Mouse (Mus musculus) stomach, embryonic 14.5 days (tissue): ENCODE measurements at regions not wholly inside any gene's neighbourhood (a gene's known extent, or its start where the extent isn't known, plus 50 kb on each side); places are given as distances from the start of the nearest gene placed in this dataset.

Source experiments
- ATAC-seq: fragments of 200-750 bp; cut with Nextera tagmentation; 2 replicates; pipeline ENCODE4 v1.8.0; 2017; ENCODE audit warnings: low read depth, moderate TSS enrichment; ENCODE audit not compliant: insufficient number of reproducible peaks, insufficient read depth, low FRiP score
- H3K27ac ChIP-seq: fragments of 300-500 bp; sonication (generic); 2 replicates; pipeline ENCODE4 v1.5.1; 2014; ENCODE audit warnings: mild to moderate bottlenecking, low read length, moderate library complexity, mixed read lengths
- H3K27me3 ChIP-seq: fragments of 300-500 bp; sonication (generic); 2 replicates; pipeline ENCODE4 v1.6.1; 2014; ENCODE audit warnings: low read length, control low read depth, mixed read lengths; ENCODE audit not compliant: control insufficient read depth, insufficient read depth
- H3K36me3 ChIP-seq: fragments of 300-500 bp; sonication (generic); 2 replicates; pipeline ENCODE4 v1.6.1; 2014; ENCODE audit warnings: mild to moderate bottlenecking, control low read depth, low read length, moderate library complexity, mixed read lengths; ENCODE audit not compliant: control insufficient read depth, insufficient read depth
- H3K4me1 ChIP-seq: fragments of 300-500 bp; sonication (generic); 2 replicates; pipeline ENCODE4 v1.6.1; 2014; ENCODE audit warnings: low read length, control low read depth, mixed read lengths; ENCODE audit not compliant: control insufficient read depth, insufficient read depth
- H3K4me2 ChIP-seq: fragments of 300-500 bp; sonication (generic); replicated peaks from 2 replicates; pipeline ENCODE4 v1.6.1; 2014; ENCODE audit warnings: low read depth, low read length, control low read depth
- H3K4me3 ChIP-seq: fragments of 300-500 bp; sonication (generic); 2 replicates; pipeline ENCODE4 v1.5.1; 2014; ENCODE audit warnings: low read depth, low read length, control low read depth
- H3K9ac ChIP-seq: fragments of 300-500 bp; sonication (generic); replicated peaks from 2 replicates; pipeline ENCODE4 v1.6.1; 2014; ENCODE audit warnings: low read depth, mild to moderate bottlenecking, control low read depth, low read length, moderate library complexity, mixed read lengths
- H3K9me3 ChIP-seq: fragments of 300-500 bp; sonication (generic); 2 replicates; pipeline ENCODE4 v1.6.1; 2016; ENCODE audit warnings: low read depth, low read length, control low read depth; ENCODE audit not compliant: control insufficient read depth
- WGBS: fragments of 180-500 bp; shearing (Covaris S2); extraction: QIAGEN DNeasy Blood & Tissue Kit; methylation state at CpG from one replicate; pipeline ENCODE4 v1.1.7; 2014; 5-methylcytosine and 5-hydroxymethylcytosine counted together

DNA sequence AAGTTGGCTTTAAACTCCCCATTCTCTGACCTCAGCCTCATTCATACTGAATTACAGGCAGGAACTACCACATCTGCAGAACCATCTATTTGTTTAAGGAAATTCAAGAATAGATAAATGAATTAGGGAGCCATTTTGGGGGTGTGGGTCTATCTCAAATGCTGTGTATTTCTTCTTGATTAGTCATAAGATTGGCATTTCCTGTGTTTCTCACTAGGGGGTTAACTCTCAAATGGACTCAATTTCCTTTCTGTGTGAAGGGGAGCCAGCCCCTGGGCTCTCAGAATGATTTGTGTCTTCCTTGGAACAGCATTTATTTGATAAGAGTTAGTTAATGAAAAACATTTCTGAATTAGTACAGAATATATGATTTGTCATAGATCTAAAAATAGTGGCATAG is 196.8 kb upstream of the Nbea start:
- no peaks in the 10 kb centered on the region for H3K9me3 ChIP-seq
- no peak for ATAC-seq

DNA sequence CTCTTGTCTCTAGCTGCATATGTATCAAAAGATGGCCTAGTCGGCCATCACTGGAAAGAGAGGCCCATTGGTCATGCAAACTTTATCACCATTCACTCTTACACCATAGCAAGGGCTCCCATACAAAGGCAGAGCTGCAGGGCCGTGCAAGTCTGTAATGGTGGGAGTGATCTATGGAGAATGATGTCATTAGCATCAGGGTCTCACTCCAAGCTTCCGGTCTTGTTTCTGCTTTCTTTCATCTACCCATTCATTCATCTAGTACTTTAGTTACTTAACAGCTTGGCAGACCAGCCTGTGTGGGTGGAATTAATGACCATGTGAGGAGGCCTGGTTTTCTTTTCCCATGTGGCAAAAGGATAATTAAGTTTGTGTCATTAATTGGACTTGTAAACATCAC is 196.0 kb upstream of the Nbea start:
- H3K4me1 ChIP-seq = no peaks in the 10 kb centered on the region
- H3K9ac ChIP-seq = no peak overlapping the region
- H3K27me3 ChIP-seq = no peaks in the 10 kb centered on the region
- 63% methylated on average over 3 of the region's 3 CpGs for WGBS
- no peak overlapping the region for H3K4me3 ChIP-seq
- H3K27ac ChIP-seq = no peak overlapping the region
- no peaks in the 10 kb centered on the region for H3K9me3 ChIP-seq
- no peak for ATAC-seq
- H3K4me2 ChIP-seq = no peak overlapping the region
- no peaks in the 10 kb centered on the region for H3K36me3 ChIP-seq

More for the DNA sequence above, 196.8 kb upstream of the Nbea start:
- H3K4me1 ChIP-seq = no peaks in the 10 kb centered on the region
- no peak overlapping the region for H3K4me2 ChIP-seq
- no peak overlapping the region for H3K4me3 ChIP-seq
- no peak overlapping the region for H3K9ac ChIP-seq
- no peaks in the 10 kb centered on the region for H3K27me3 ChIP-seq
- no peak overlapping the region for H3K27ac ChIP-seq
- H3K36me3 ChIP-seq = no peaks in the 10 kb centered on the region

GRCm38 (mm10) chr3:56362543-56362942 is 179.0 kb upstream of the Nbea start:
- H3K27ac ChIP-seq = no peak overlapping the region
- 92% methylated on average over 2 of the region's 2 CpGs for WGBS
- H3K4me2 ChIP-seq = no peak overlapping the region
- no peak overlapping the region for H3K9ac ChIP-seq
- ATAC-seq = no peak
- H3K36me3 ChIP-seq = no peaks in the 10 kb centered on the region
- H3K4me3 ChIP-seq = no peak overlapping the region
- no peaks in the 10 kb centered on the region for H3K4me1 ChIP-seq
- no peaks in the 10 kb centered on the region for H3K9me3 ChIP-seq
- H3K27me3 ChIP-seq = no peaks in the 10 kb centered on the region

- Histone ChIP-seq H3K4me3 (no peak overlapping the region), H3K9ac (no peak overlapping the region), H3K4me1 (no peaks in the 10 kb centered on the region), H3K27me3 (no peaks in the 10 kb centered on the region), H3K4me2 (no peak overlapping the region), H3K27ac (no peak overlapping the region), H3K9me3 (no peaks in the 10 kb centered on the region), H3K36me3 (no peaks in the 10 kb centered on the region)
- 53% methylated on average over 6 of the region's 6 CpGs for WGBS
- no peak for ATAC-seq
Observed at GRCm38 (mm10) chr3:56357035-56357701, 173.7 kb upstream of the Nbea start.

DNA sequence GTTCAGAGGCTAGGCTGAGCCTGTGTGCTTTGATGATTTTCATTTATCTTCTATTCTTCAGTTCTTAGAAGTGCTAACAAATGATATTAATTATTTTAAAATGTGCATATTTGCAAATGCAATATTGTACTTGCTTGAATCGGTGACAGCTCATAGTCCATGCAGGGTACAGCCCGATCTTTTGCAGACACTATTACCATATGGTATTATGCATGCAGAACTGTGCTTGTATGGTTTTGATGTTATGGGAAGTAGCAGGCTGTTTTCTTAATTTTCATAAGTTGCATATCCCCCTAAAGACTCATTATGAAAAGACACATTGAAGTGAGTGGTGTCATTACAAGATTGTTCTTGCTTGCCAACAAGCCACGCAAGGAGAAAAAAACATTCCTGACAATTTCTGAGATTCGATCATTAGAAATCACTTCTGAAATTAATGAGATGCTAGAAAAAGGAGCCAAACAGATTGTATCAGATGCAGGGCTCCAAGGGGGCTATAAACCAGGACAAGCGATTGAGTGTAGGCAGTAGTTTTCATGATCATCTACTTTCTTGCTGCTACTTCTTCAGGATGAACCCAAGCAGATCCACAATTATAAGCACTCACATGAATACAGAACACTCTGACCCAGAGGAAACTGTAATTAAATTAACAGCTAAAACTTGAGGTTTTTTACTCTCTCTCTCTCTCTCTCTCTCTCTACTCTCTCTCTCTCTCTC is 172.8 kb upstream of the Nbea start:
- no peak for ATAC-seq
- no peak overlapping the region for H3K4me3 ChIP-seq
- H3K4me1 ChIP-seq = no peaks in the 10 kb centered on the region
- H3K9ac ChIP-seq = no peak overlapping the region
- no peaks in the 10 kb centered on the region for H3K27me3 ChIP-seq
- H3K36me3 ChIP-seq = no peaks in the 10 kb centered on the region
- H3K9me3 ChIP-seq = no peaks in the 10 kb centered on the region
- WGBS = 89% methylated on average over 5 of the region's 5 CpGs
- H3K4me2 ChIP-seq = no peak overlapping the region
- H3K27ac ChIP-seq = no peak overlapping the region
